Mouse (Mus musculus) cortical plate, adult 2 months (tissue): ENCODE measurements at regions not wholly inside any gene's neighbourhood (a gene's known extent, or its start where the extent isn't known, plus 50 kb on each side); places are given as distances from the start of the nearest gene placed in this dataset.

Experiments
- H3K27ac ChIP-seq: fragments of 200-500 bp; 2 replicates; pipeline ENCODE4 v1.5.1; 2012; ENCODE audit warnings: low read length, control low read depth, inconsistent platforms; ENCODE audit not compliant: insufficient read depth
- H3K4me1 ChIP-seq: fragments of 200-500 bp; 2 replicates; pipeline ENCODE4 v1.6.1; 2011; ENCODE audit warnings: low read length; ENCODE audit not compliant: control insufficient read depth, insufficient read depth
- H3K4me3 ChIP-seq: fragments of 200-500 bp; 2 replicates; pipeline ENCODE4 v1.5.1; 2011; ENCODE audit warnings: mild to moderate bottlenecking, low read length, control low read depth; ENCODE audit not compliant: insufficient read depth
- CTCF ChIP-seq: fragments of 200-500 bp; IDR thresholded peaks from 2 replicates; pipeline ENCODE4 v1.5.1; 2011; ENCODE audit warnings: mild to moderate bottlenecking, control low read depth, low read length; ENCODE audit not compliant: insufficient read depth; ENCODE audit errors: extremely low read depth
- POLR2A ChIP-seq: fragments of 200-500 bp; IDR thresholded peaks from 2 replicates; pipeline ENCODE4 v1.6.1; 2011; ENCODE audit warnings: mild to moderate bottlenecking, low read length, control low read depth; ENCODE audit not compliant: insufficient read depth; ENCODE audit errors: extremely low read depth

GRCm38 (mm10) chr1:94136731-94137130 lies 84.4 kb upstream of the Pdcd1 start:
- H3K4me1 ChIP-seq, result no peaks in the 10 kb centered on the region
- no peak overlapping the region for H3K4me3 ChIP-seq
- no peak for TF ChIP-seq CTCF
- no peak for TF ChIP-seq POLR2A
- no peak overlapping the region for H3K27ac ChIP-seq
